In the genomic region with DNA sequence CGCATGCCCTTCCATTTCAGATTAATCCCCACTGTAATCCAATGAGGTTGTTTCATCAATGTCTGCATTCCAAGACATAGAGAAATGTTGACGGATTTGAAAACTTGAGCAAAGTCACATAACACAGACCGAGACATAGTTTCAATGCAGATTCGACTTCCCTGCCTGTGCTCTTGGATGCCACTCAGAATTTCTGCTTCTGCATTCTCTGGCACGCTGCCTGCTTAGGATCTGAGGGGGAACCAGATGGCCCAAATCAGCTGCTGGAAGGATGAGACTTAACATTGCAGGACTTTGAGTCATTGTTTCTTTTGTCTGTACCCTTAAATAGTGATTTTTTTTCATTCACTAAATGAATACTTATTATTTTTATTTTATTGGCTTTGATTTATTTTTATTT, we compare ENCODE assay signal across 8 mouse cellular contexts.
DNase-seq lines count a peak whose midpoint lies in the region; ATAC-seq lines count a peak whose summit lies in the region.

No protein-coding gene starts in this region.

- no peak for ATAC-seq in CD4-positive, CD25-positive, alpha-beta regulatory T cell, adult 4 months

- DNase-seq in gastrocnemius, postnatal 10 days = peak; percentile 56
- DNase-seq in gastrocnemius, adult 18-20 months (ENCODE audit: low spot score) = no peak
- DNase-seq in retina, adult 2 months (ENCODE audit: low read depth, low spot score) = peak; percentile 9
- DNase-seq in retina, embryonic 14.5 days (ENCODE audit: low spot score) = no peak
- peak; percentile 24 to 67 for DNase-seq in layer of hippocampus, postnatal 14 days (ENCODE audit: low spot score in 2 of 2)
- peak; percentile 78 for DNase-seq in right cerebral cortex, postnatal 4 days
- DNase-seq in adipocyte (ENCODE audit: low spot score) = no peak

Comparison
In these comparisons a context has a peak if more than half of its experiments do, and no peak if none do; other contexts are left out.
1. DNase-seq: peak in gastrocnemius, postnatal 10 days (single experiment), retina, adult 2 months (single experiment), layer of hippocampus, postnatal 14 days (2 of 2) and right cerebral cortex, postnatal 4 days (single experiment); none in gastrocnemius, adult 18-20 months (single experiment), retina, embryonic 14.5 days (single experiment) and adipocyte (single experiment).